Mouse (Mus musculus) frontal cortex, adult 2 months (tissue): Measurements from ENCODE around the gene Olfr65. TPM values are rescaled to one million over a fixed set of nuclear protein-coding genes. Genes with fewer than 3 reads are reported as not detected.

Source experiments
- polyA plus RNA-seq: library from polyadenylated mRNA; depleted of rRNA; stranded (reverse); fragments of >200 nt; gene quantifications from 2 replicates; pipeline ENCODE4 v1.2.3, GENCODE M21; 2012; rRNA removed

The Olfr65 gene
- polyA plus RNA-seq, 1 experiment, result not detected

Other genes starting within 250 kb of the Olfr65 start
- not detected in 2 replicates for gene Olfr623, start 239.8 kb upstream of the Olfr65 start, polyA plus RNA-seq
- gene Olfr624, start 232.3 kb upstream of the Olfr65 start, polyA plus RNA-seq, result 0.02 TPM in 1 of 2 replicates, not detected in the other
- not detected in 2 replicates for gene Olfr625-ps1, start 220.8 kb upstream of the Olfr65 start, polyA plus RNA-seq
- not detected in 2 replicates for gene Olfr243, start 188.8 kb upstream of the Olfr65 start, polyA plus RNA-seq
- gene Olfr628, start 173.1 kb upstream of the Olfr65 start, polyA plus RNA-seq, result not detected in 2 replicates
- not detected in 2 replicates for gene Olfr629, start 158.5 kb upstream of the Olfr65 start, polyA plus RNA-seq
- gene Olfr630, start 146.2 kb upstream of the Olfr65 start, polyA plus RNA-seq, result not detected in 2 replicates
- not detected in 2 replicates for gene Olfr69, start 131.9 kb upstream of the Olfr65 start, polyA plus RNA-seq
- gene Olfr68, start 123.8 kb upstream of the Olfr65 start, polyA plus RNA-seq, result not detected in 2 replicates
- gene Olfr67, start 111.7 kb upstream of the Olfr65 start, polyA plus RNA-seq, result not detected in 2 replicates
- 66.4 and 91.1 TPM in 2 replicates for gene Hbb-bt, start 89.5 kb upstream of the Olfr65 start, polyA plus RNA-seq
- gene Hbb-bs, start 75.4 kb upstream of the Olfr65 start, polyA plus RNA-seq, result 468 and 610 TPM in 2 replicates
- not detected in 2 replicates for gene Hbb-bh2, start 63.0 kb upstream of the Olfr65 start, polyA plus RNA-seq
- gene Hbb-bh1, start 60.3 kb upstream of the Olfr65 start, polyA plus RNA-seq, result 2.1 and 9.1 TPM in 2 replicates
- gene Hbb-y, start 50.3 kb upstream of the Olfr65 start, polyA plus RNA-seq, result 20.5 and 59.2 TPM in 2 replicates
- not detected in 2 replicates for gene Olfr66, start 17.2 kb upstream of the Olfr65 start, polyA plus RNA-seq
- not detected in 2 replicates for gene Olfr64, start 9.0 kb upstream of the Olfr65 start, polyA plus RNA-seq
- gene Olfr631, start 25.3 kb downstream of the Olfr65 start, polyA plus RNA-seq, result not detected in 2 replicates
- not detected in 2 replicates for gene Olfr632, start 30.9 kb downstream of the Olfr65 start, polyA plus RNA-seq
- gene Olfr633, start 41.0 kb downstream of the Olfr65 start, polyA plus RNA-seq, result not detected in 2 replicates
- gene Olfr635, start 67.7 kb downstream of the Olfr65 start, polyA plus RNA-seq, result not detected in 2 replicates
- gene Olfr638, start 95.3 kb downstream of the Olfr65 start, polyA plus RNA-seq, result not detected in 2 replicates
- gene Olfr639, start 113.8 kb downstream of the Olfr65 start, polyA plus RNA-seq, result not detected in 2 replicates
- gene Olfr640, start 122.1 kb downstream of the Olfr65 start, polyA plus RNA-seq, result 0.11 TPM in 1 of 2 replicates, not detected in the other
- not detected in 2 replicates for gene Olfr641, start 132.0 kb downstream of the Olfr65 start, polyA plus RNA-seq
- gene Olfr642, start 149.2 kb downstream of the Olfr65 start, polyA plus RNA-seq, result not detected in 2 replicates
- gene 4930516K23Rik, start 158.0 kb downstream of the Olfr65 start, polyA plus RNA-seq, result not detected in 2 replicates
- 0.02 TPM in 1 of 2 replicates, not detected in the other for gene Olfr644, start 168.4 kb downstream of the Olfr65 start, polyA plus RNA-seq
- gene Olfr645, start 182.0 kb downstream of the Olfr65 start, polyA plus RNA-seq, result not detected in 2 replicates
- not detected in 2 replicates for gene Olfr646, start 201.4 kb downstream of the Olfr65 start, polyA plus RNA-seq
- gene Ubqln5, start 226.3 kb downstream of the Olfr65 start, polyA plus RNA-seq, result not detected in 2 replicates
- gene Olfr643, start 233.9 kb downstream of the Olfr65 start, polyA plus RNA-seq, result not detected in 2 replicates
- gene Ubqln3, start 239.8 kb downstream of the Olfr65 start, polyA plus RNA-seq, result not detected in 2 replicates
- gene Ubqlnl, start 247.1 kb downstream of the Olfr65 start, polyA plus RNA-seq, result not detected in 2 replicates